Mouse (Mus musculus): ENCODE results near the gene Cacnb4.

The Cacnb4 gene

DNA sequence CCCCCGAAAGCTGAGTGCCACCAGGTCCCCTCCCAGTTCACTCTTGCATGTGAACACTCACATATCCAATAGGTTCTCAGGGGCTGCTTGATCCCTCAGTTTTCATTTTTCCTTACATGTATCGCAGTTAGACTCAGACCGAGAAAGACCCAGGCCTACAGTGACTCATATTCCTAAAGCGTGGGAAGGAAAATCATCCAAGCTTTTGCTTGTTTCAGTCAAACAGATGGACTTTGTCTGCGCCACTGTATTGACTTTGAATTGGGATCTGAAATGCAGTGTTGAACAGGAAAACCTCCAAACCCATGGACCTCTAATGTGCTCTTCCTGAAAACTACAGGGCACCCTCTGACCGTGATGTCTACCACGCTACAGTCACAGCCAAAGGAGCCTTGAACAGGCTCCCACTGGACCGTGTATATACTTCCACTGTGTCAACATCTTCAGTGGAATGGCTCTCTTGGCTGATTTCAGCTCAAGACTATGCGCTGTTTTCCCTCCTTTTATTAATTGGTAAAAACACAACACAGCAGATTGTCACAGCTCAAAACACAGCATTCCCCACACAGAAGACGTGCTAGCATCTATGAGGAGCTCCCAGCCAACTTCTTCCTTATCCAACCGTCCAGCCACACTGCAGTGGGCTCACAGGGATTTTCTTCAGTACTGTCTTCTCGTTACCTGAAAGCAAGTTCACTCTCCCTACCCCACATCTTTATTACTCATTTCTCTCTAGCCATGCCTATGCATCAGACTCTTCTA, 215.2 kb downstream of the Cacnb4 start:
- DNase-seq: no peak

DNA sequence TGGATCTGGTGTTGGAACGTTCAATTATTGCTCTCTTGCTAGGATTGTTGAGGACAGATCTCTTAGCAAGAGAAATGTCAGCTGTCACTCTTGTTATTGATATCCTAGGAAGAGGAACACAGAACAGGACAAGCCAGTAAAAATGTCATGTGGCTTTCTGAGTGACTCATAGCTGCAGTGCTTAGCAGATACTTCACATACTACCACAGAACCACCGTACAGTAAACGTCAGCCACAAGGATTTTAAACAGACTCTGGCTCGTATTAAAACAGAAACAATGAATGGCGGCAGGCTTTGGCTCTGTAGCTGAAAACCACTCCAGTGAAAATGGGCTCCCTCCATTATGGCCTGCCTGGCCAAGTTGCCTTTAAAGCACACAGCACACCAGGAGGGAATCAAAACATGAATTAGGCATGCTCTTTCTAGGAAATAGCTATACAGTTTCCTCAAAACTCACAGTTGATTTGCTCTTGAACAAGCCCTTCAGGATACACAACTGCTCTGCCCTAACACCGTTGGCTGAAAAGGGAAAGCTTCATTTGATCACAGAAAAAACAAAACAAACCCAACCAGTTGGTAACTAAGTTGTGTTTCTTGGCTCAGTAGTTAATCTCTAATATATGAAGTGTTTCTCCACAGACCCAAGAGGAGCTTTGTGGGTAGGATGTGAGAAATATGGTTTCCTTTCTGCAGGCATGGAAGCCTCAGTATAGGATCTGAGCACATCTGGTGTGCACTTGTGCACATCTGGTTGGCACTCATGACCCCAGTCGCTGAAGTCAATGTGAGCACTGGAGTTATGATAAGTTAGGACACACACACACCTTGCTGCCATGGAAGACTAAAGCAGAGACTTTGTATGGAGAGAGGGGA, 220.8 kb downstream of the Cacnb4 start:
- DNase-seq: no peak

DNA sequence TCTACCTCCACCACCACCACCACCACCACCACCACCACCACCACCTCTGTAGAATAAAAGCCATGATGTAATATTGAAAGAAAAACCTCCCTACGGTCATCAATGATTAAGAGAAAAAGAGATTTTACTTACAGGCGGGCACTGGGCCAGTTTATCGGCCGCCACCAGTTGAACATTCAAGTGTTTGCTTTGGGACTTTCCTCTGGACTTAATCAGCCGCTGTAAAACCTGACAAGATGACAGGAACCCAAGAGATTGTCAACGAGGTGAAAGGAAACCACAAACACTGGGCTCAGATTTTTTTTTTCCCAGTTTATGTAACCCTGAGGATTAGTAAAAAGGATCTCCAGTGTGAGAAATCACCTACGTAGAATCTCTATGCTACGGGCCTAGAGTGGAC, 226.8 kb downstream of the Cacnb4 start:
- DNase-seq: no peak

DNA sequence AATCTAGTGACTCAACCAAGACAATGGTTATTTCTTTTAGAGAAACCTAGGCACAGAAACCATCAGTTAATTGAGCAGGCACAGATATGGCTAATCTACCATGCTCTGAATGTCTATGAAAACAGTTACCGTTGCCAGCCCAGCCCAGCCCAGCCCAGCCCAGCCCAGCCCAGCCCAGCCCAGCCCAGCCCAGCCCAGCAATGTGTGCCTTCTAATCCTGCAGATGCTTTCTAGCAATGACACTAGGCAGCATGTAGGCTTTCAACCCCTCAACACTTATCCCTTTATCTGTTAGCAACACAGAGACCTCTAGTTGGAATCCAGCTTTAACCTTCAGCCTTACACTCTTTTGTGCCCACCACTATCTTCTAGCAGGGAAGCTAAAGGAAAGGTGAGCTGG, 227.7 kb downstream of the Cacnb4 start:
- no peak for DNase-seq

DNA sequence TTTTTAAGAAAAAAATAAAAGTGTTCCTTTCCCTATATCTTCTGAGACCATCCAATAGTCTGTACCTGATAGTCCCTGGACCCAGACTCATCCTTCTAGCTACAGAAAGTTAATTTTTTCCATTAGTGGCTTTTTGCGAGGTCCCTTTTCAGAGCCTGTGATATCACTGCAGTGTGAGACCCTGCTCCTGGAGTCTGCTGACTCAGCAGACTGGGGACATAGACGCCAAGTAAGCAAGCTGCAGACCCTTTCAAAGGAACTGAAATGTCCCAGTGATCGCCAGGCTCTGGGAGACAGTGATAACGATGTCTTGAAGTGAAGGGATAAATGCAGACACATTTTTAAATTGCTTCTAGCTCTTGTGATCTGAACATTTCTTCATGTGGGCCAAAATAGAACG, 230.0 kb downstream of the Cacnb4 start:
- no peak for DNase-seq

DNA sequence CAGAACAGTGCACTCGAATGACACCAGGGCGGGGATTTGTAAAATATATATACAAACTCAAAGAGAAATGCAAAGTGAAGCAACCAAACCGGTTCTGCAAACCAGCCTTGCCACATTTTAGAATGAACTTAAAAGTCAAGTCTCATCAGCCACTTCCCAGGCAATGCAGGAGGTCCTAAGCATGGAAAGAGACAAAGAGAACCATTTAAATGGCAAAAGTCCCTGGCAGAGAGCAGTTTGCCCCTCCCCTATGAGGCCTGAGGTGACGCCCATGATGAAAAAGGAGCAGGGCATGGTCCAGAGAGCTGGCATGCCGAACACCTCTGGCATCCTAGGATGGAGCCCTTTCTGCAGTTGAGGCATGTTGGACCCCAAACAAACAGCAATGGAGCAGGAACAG, 234.5 kb downstream of the Cacnb4 start:
- no peak for DNase-seq

DNA sequence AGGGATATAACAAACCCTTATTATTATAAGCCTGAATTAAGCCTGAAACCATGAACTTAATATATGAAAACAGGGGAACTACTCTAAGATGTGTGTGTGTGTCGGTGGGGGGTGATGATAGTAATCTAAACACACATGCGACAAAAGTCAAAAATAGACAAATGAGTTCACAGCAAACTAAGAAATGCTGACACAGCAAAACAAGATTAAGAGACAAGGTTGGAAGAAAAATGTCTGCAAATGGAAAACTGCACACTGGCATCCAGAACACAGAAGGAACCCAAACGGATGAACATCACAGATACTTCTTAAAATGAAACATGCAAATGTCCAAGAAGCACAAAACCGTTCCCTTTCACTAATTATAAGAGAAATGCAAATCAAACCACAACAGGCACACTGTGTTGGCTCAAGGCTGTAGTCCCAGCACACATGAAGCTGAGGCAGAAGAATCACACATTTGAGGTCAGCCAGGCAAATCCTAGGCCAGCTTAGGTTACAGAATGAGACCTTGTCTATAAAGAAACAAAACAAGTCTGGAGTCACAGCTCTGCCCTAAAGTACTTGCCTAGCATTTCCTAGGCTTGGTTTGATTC, 236.1 kb downstream of the Cacnb4 start:
- no peak for DNase-seq

DNA sequence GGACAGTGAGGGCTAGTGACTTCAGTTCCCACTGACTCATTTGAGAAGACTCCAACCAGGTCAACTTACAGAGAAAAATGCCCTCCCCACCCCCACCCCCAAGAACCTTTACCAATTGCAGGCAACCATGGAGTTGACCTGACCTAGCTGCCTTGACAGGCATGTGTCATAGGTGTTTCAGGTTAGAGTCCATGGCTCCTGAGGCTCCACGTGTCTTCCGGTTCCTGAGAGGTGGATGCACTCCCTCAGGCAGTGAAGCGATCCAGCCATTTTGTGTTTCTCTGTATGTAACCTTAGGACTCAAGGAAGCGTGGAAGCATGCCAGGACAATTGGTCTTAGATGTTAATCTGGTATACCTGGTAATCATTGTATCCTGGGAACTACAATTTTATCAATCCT, 238.2 kb downstream of the Cacnb4 start:
- DNase-seq: peak; percentile 31

DNA sequence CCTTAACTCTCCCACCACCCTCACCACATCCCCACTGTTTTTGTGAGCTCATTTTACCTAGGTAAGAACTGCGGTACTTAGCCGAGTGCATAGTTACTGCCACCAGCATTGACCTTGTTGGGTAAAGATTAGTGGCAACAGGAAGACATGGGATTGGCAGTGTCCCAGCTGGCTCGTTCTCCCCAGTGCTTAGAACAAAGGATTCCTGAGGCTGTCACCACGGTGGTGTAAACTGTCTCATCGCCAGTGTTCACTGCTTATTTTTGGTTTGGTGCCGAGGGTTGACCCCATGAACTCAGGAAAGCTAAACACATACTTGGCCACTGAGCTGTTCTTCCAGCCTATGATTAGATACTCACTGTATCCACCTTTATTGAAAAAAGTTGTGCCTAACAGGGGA, 238.6 kb downstream of the Cacnb4 start:
- DNase-seq: peak; percentile 79

DNA sequence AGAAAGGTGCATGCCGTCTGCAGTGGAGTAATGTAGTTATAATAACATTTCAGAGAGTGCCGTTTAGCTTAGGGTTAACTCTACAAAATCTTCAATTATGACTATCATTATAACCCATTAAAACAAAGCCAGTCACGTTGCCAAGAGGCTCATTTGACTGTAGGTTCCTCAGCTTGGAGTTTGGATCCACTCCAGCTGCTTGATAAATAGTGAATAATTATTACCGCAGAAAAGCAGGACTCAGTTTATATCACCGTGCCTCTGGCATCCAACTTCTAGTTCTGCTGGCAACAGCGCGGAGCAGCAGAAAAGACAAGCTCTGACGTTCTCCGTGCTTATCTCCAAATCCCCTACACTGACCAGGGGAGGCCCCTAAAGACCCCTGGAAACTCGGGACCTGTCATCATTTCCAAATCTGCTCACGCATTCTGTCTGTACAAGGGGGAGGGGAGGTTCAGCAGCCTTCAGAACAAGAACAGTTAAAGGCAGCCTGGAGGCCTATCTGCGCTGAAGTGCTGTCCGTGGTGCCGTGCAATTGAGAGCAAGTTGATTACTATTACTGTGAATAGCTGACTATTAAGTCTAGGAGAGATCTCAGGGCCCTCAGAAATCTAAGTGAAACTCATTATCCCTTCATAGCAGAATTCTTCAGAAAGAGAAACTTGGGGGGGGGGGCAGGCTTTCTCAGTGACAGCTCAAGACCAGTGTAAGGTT, 240.6 kb downstream of the Cacnb4 start:
- no peak for DNase-seq

DNA sequence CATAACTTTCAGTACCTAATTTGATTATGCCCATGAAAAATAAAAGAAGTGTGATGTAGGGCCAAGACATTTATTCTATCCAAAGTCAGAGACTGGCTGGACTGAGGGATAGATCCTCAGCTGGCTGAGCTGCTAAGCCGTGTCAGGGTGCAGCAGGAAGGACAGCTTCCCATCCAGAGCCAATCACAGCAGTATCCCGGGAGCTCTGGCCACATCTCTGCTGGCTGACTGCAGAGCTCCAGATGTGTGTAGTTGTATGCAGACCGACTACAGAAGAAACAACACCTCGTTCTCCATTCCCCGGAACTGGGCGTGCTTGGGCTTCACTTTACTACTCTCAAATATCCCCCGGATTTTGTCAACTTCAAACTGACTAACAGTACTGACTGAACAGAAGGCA, 243.3 kb downstream of the Cacnb4 start:
- no peak for DNase-seq

DNA sequence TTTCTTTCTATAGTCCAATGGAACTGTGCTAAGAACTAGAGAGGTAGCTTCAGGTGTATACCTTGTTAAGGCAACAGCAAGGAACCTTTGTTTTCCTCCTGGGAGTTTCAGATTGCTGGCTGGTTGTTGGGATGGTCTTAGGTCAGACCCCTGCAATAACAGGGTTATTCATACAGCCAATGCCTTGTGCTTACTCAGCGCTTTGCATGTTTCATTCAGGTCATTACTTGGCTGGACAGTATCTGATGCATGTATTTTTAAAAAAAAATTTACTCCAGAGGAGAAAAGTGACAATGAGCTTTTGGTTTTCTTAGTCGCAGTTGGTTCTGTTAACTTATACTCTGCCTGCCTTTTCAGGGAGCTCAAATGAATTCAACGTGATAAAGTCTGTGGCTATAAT, 249.2 kb downstream of the Cacnb4 start:
- DNase-seq: peak; percentile 4

DNA sequence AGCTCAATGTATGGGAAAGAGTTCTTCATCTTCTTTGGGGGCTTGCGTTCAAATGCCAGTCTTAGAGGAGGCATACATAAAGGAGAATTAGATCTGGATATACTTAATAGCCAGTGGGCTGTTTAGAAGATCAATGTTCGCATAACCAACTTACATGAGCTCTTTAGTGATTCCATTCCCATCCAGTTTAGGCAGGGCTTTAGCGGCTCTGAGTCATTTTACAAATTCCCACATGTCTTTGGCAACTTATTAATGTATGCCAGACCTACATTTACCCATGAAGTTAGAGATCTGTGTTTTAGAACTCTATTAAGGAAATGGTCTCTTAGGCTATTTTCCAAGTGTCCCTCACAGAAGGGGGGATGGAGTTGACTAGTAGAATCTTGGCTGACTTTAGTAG, 250.6 kb downstream of the Cacnb4 start:
- DNase-seq: no peak

DNA sequence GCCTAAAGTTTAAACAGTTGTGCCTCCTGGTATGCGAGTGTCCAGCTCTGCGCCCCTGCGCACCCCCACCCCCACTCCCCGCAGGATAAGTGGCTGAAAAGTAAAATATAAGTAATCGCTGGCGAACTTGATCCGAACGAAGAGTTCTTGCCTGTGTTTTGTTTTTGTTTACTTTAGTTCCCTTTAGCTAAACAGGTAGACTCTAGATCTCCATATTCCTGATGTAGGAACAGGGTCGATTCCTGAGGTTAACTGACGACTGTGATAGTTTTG, 251.2 kb downstream of the Cacnb4 start:
- peak; percentile 47 for DNase-seq

DNA sequence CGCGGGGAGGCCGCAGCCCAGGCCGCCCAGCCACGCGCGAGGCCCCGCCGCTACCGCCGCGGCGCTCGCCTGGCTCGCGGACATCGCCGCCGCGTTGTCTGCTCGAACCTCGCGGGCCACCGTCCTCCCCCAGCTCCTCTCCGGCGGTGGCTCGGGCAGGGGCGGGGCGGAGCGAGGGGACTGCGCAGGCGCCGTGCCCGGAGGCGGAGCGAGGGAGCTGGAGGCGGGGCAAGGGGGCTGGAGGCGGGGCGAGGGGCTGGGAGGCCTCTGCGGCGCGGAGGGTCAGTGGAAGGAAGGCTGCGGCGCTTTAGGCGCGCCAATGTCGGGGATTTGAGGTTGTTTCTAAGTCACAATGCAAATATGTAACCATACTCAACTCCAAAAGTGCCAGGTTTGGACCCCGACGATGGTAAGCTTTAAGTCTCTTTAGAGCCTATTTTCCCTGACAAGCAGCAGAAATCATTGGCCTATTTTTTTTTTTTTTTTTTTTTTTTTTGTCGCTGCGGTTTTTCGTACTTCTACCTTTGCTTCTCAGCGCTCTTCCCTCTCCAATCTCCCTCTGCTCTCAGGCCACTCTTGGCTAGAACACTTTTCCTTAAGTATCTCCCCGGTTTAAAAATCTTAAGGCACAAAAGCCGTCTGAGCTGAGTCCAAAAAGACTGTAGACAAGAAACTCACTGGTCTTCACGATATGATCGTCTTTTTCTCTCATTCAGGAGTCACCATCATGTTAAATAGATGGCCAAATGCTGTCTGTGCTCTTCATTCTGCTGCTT, 251.7 kb downstream of the Cacnb4 start, which contains the start of gene Arl5a:
TSS of gene Arl5a (minus strand) at position 155 of the 776 bp plus-strand sequence.
- DNase-seq: peak; percentile 93

DNA sequence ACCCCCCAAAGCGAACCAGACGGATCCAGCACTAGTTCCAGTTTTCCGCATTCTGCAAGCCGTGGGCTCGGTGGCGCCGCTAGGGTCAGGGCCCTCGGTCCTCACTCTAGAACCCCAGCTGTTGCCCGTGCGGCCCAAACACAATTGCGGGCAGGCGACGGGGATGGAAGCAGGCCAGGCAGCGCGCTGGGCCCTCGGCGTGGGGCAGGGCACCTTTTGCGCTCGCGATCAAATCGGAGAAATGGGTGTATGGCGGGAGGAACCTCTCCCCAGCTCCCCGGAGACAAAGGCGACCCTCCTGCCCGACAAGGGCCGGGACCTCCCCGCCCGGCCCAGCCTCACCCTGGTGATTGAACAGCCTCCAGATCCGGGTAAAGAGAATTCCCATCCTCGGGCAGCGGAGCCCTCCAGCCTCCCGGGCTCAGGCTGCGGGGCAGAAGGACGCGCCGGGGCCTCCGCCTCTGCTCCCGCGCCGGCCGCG, 252.3 kb downstream of the Cacnb4 start:
- DNase-seq: no peak

DNA sequence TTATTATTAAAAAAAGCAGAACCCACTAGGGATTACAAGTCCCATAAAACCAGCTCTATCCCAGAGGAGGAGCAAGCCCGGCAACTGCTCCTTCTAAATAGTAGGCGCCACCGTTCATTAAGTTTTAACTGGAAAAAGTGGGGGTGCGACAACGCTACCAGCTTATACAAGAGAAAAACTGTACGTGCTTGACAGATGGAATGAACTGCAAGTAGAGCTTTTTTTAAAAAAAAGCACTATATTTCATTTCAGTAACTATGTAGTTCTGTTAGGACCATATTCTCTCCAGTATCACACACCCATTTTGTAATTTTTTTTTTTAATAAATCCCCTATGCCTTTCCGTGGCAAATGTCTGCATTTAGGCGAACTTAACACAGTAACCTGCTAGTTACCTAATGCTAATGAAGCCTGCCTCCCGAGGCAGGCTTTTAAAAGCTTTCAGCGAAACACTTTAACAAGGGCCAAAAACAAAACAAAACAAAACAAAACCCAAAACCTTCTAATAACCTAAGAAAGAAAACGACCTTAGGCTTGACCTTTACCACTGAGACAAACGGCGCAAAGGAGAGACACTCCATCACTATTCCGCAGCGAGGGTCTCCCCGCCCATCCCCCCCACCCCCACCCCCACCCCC, 252.9 kb downstream of the Cacnb4 start:
- DNase-seq: no peak

DNA sequence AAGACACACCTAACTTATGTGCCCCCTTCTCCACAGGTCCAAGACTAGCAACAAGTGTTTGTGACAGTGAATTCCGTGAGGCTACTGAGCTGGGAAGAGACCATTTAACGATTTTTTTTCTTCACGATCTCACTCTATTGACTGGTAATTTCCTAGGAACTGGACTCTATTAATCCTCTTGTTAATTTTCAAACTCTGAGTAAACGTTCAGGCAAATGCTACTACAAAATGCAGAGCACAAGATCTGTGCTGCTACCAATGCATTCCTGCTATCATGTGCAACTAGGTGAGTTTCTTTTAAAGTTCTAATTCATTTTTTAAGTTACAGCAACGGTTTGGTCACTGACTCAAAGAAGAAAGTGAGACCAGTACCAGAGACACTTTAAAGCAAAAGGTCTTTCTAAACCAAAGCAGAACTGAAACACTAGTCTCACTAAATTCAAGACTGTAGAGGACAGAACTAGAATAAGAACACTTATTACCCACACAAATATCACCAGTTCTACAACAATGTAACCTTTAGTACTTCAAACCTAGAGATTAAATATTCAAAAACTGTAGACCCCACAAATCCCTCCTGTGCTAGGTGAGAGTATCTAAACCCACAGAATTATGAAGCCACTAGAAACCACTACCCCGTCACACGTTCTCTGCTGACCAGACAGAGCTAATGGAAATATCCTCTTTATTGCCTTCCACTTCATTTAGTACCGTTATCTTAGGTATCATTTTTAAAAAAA, 253.6 kb downstream of the Cacnb4 start:
- no peak for DNase-seq

DNA sequence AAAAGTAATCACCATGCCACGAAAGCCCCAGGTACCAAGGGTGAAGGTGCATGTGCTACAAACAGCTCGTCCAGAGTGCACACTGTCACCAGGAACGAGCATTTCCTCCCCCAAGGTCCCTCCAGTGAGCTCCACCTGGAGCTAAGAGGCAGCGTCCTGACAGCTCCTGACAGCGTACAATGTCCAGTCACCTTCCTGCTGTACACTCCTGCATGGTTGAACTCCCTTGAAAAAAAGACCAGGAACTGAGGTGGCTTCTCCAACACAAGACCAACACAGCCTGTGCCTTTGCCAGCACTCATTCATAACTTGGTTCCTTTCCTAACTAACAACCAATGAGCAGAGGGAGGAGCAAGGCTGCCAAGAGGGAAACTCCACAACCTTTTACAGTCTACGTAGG, 255.4 kb downstream of the Cacnb4 start:
- peak; percentile 46 for DNase-seq

DNA sequence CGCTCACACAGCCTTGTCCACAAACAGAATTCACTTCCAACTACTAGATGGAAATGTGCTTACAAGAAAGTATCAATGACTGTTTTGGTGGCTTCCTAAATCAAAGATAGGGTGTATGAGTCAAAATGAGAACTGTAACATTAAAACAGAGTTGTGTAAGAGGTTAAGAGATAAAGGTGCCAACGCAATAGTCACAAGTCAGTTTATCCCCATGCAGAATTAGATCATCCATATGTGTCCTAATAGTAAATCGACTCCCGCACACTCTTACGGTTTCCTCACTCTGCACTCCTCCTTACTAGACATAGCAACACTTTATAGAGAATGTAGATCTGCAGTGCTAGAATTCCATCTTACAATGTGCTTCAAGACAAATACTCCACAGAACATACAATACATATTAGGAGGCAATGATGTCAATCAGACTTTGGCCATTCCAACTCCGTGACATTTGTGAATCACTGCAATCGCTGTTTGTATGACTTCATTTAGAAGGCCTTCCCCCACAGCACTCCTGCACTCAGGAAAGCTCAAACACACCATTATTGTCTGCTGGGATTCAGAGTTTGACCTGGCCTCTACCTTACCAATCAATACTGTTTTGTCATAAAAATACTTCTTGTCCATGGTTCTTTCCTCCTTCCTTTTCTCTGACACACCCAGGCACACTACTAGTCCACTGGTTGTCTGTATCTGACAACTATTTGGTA, 256.5 kb downstream of the Cacnb4 start:
- DNase-seq: no peak

DNA sequence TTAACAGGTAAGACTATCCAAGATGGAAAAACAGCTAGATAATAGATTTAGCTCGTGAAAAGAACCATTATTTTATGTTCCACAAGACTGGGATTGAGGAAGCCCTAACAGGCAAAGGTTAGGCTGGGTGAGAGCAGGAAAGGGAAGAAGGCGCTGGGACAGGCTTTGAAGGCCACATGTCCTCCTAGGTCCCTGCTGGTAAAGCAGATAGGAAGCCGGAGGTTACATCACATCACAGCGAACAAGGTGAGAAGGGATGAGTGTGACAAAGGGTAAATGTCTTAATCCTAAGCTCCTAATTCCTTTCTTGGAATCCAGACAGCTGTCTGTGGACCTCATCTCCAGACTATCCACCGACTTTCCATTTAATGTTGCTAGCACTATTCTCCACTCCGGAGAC, 257.3 kb downstream of the Cacnb4 start:
- DNase-seq: no peak

Data from cerebellum, adult 9-11 months (tissue).